Mouse (Mus musculus) lung, embryonic 14.5 days (tissue): ENCODE data around the gene Wipf2. TPM values are rescaled to one million over a fixed set of nuclear protein-coding genes. Genes with fewer than 3 reads are reported as not detected.

Experiments
- ATAC-seq: fragments of 200-750 bp; cut with Nextera tagmentation; 2 replicates; pipeline ENCODE4 v1.8.0; 2017; ENCODE audit warnings: mild to moderate bottlenecking, moderate TSS enrichment, moderate library complexity; ENCODE audit not compliant: insufficient read depth
- DNase-seq: peaks from one replicate; pipeline ENCODE4 v3.0.0-alpha.2; 2015
- H3K27ac ChIP-seq: fragments of 300-500 bp; sonication (generic); 2 replicates; pipeline ENCODE4 v1.5.1; 2014; ENCODE audit warnings: low read depth, mild to moderate bottlenecking, moderate library complexity
- H3K27me3 ChIP-seq: fragments of 300-500 bp; sonication (generic); 2 replicates; pipeline ENCODE4 v1.6.1; 2014; ENCODE audit warnings: low read length, control low read depth; ENCODE audit not compliant: insufficient read depth
- H3K36me3 ChIP-seq: fragments of 300-500 bp; sonication (generic); 2 replicates; pipeline ENCODE4 v1.6.1; 2014; ENCODE audit warnings: control low read depth; ENCODE audit not compliant: insufficient read depth
- H3K4me1 ChIP-seq: fragments of 300-500 bp; sonication (generic); 2 replicates; pipeline ENCODE4 v1.6.1; 2014; ENCODE audit warnings: antibody characterized with exemption, control low read depth; ENCODE audit not compliant: insufficient read depth
- H3K4me2 ChIP-seq: fragments of 300-500 bp; sonication (generic); 2 replicates; pipeline ENCODE4 v1.6.1; 2014; ENCODE audit warnings: mild to moderate bottlenecking
- H3K4me3 ChIP-seq: fragments of 300-500 bp; sonication (generic); 2 replicates; pipeline ENCODE4 v1.5.1; 2014; ENCODE audit warnings: low read depth, low read length
- H3K9ac ChIP-seq: fragments of 300-500 bp; sonication (generic); 2 replicates; pipeline ENCODE4 v1.6.1; 2014
- H3K9me3 ChIP-seq: fragments of 300-500 bp; sonication (generic); 2 replicates; pipeline ENCODE4 v1.6.1; 2016; ENCODE audit warnings: low read depth, low read length, control low read depth
- CTCF ChIP-seq: IDR thresholded peaks from 2 replicates; pipeline ENCODE4 v1.5.1; 2016; ENCODE audit warnings: antibody characterized with exemption, low read depth
- WGBS: fragments of 180-500 bp; shearing (Covaris S2); extraction: QIAGEN DNeasy Blood & Tissue Kit; methylation state at CpG from one replicate; pipeline ENCODE4 v1.1.7; 2014; 5-methylcytosine and 5-hydroxymethylcytosine counted together
- polyA plus RNA-seq: library from polyadenylated mRNA; unstranded; fragments of >200 nt; fragmentation: Nextera tagmentation; extraction: Ambion mirVana; gene quantifications from 2 replicates; pipeline ENCODE4 v1.2.1, GENCODE M21; 2014

The Wipf2 gene
- polyA plus RNA-seq, 1 experiment from 2014 or later: 4.7 TPM

- Histone ChIP-seq H3K27ac (0 out of 2 replicates have a peak overlapping the region, but pooled peaks have one; percentile 80), H3K9me3 (no peaks in the 10 kb centered on the region), H3K4me2 (no peak overlapping the region), H3K4me1 (peaks cover 46% of the 10 kb centered on the region), H3K27me3 (no peaks in the 10 kb centered on the region), H3K4me3 (no peak overlapping the region), H3K9ac (0 out of 2 replicates have a peak overlapping the region, but pooled peaks have one; percentile 9), H3K36me3 (peaks cover 28% of the 10 kb centered on the region)
- DNase-seq: no peak
- TF ChIP-seq CTCF: no peak
- WGBS: 84% methylated on average over 7 of the region's 7 CpGs
- no peak for ATAC-seq
These were observed 86.6 kb downstream of the Wipf2 start for GRCm38 (mm10) chr11:98949958-98950460.

DNA sequence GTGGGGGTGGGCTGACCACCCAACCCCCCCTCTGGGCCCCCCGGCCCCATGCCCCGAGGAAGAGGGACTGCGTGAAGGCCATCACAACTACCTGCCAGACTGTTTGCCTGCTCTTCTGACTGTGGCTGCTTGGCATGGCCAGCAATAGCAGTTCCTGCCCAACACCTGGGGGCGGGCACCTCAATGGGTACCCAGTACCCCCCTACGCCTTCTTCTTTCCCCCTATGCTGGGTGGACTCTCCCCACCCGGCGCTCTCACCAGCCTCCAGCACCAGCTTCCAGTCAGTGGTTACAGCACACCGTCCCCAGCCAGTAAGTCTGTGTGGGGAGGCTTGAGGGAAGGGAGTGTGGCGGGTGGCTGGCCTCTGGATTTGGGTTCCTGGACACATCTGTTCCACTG lies 87.0 kb downstream of the Wipf2 start:
- Histone ChIP-seq H3K27ac (peak overlapping the region; percentile 80; the same call in 1 of the 2 replicates), H3K4me3 (no peak overlapping the region), H3K4me1 (peaks cover 45% of the 10 kb centered on the region), H3K27me3 (no peaks in the 10 kb centered on the region), H3K9me3 (no peaks in the 10 kb centered on the region), H3K4me2 (no peak overlapping the region), H3K9ac (no peak overlapping the region), H3K36me3 (peaks cover 28% of the 10 kb centered on the region)
- ATAC-seq (no peak), DNase-seq (no peak)
- WGBS: 72% methylated on average over 9 of the region's 9 CpGs
- no peak for TF ChIP-seq CTCF

- Histone ChIP-seq H3K9ac (peak overlapping the region; percentile 17), H3K4me1 (peaks cover 43% of the 10 kb centered on the region), H3K4me3 (no peak overlapping the region), H3K27me3 (no peaks in the 10 kb centered on the region), H3K4me2 (peak overlapping the region; percentile 40), H3K27ac (peak overlapping the region; percentile 80), H3K36me3 (peaks cover 28% of the 10 kb centered on the region), H3K9me3 (no peaks in the 10 kb centered on the region)
- WGBS: 53% methylated on average over 16 of the region's 16 CpGs
- TF ChIP-seq CTCF: 0 out of 2 replicates have a peak, but pooled peaks have one; percentile 2
- ATAC-seq: peak; percentile 51
- DNase-seq: peak; percentile 83
These were observed 87.8 kb downstream of the Wipf2 start for GRCm38 (mm10) chr11:98951026-98951906.

GRCm38 (mm10) chr11:98952111-98952510 lies 88.7 kb downstream of the Wipf2 start:
- Histone ChIP-seq H3K9me3 (no peaks in the 10 kb centered on the region), H3K9ac (no peak overlapping the region), H3K4me2 (no peak overlapping the region), H3K4me1 (peaks cover 43% of the 10 kb centered on the region), H3K27ac (peak overlapping the region; percentile 18; the same call in 1 of the 2 replicates), H3K36me3 (peaks cover 31% of the 10 kb centered on the region), H3K27me3 (no peaks in the 10 kb centered on the region), H3K4me3 (no peak overlapping the region)
- 87% methylated on average over 1 of the region's 1 CpGs for WGBS
- no peak for DNase-seq
- no peak for ATAC-seq
- TF ChIP-seq CTCF: no peak

GRCm38 (mm10) chr11:98952736-98953135 lies 89.3 kb downstream of the Wipf2 start:
- ATAC-seq (no peak), DNase-seq (no peak)

GRCm38 (mm10) chr11:98953361-98953760 lies 89.9 kb downstream of the Wipf2 start:
- Histone ChIP-seq H3K27ac (no peak overlapping the region; the same call in 1 of the 2 replicates), H3K9ac (no peak overlapping the region), H3K9me3 (no peaks in the 10 kb centered on the region), H3K4me1 (peaks cover 43% of the 10 kb centered on the region), H3K4me2 (no peak overlapping the region), H3K27me3 (no peaks in the 10 kb centered on the region), H3K36me3 (peaks cover 38% of the 10 kb centered on the region), H3K4me3 (no peak overlapping the region)
- ATAC-seq (0 out of 2 replicates have a peak, but pooled peaks have one; percentile 4), DNase-seq (no peak)
- no peak for TF ChIP-seq CTCF
- WGBS: 3% methylated on average over 2 of the region's 2 CpGs

More at GRCm38 (mm10) chr11:98952736-98953135, 89.3 kb downstream of the Wipf2 start:
- no peak for TF ChIP-seq CTCF
- Histone ChIP-seq H3K27me3 (no peaks in the 10 kb centered on the region), H3K4me1 (peaks cover 43% of the 10 kb centered on the region), H3K9me3 (no peaks in the 10 kb centered on the region), H3K4me2 (no peak overlapping the region), H3K4me3 (no peak overlapping the region), H3K36me3 (peaks cover 34% of the 10 kb centered on the region), H3K27ac (0 out of 2 replicates have a peak overlapping the region, but pooled peaks have one; percentile 27), H3K9ac (no peak overlapping the region)
- 55% methylated on average over 2 of the region's 2 CpGs for WGBS

GRCm38 (mm10) chr11:98953835-98954320 lies 90.4 kb downstream of the Wipf2 start:
- Histone ChIP-seq H3K27ac (peak overlapping the region; percentile 77), H3K4me1 (peaks cover 45% of the 10 kb centered on the region), H3K9me3 (no peaks in the 10 kb centered on the region), H3K36me3 (peaks cover 38% of the 10 kb centered on the region), H3K4me3 (no peak overlapping the region), H3K4me2 (peak overlapping the region; percentile 43), H3K27me3 (no peaks in the 10 kb centered on the region), H3K9ac (0 out of 2 replicates have a peak overlapping the region, but pooled peaks have one; percentile 9)
- ATAC-seq (no peak), DNase-seq (no peak)
- 14% methylated on average over 13 of the region's 13 CpGs for WGBS
- no peak for TF ChIP-seq CTCF
